Mouse (Mus musculus): ENCODE results near the gene Ccdc184. TPM values are rescaled to one million over a fixed set of nuclear protein-coding genes. Genes with fewer than 3 reads are reported as not detected.

Ccdc184 gene
- polyA plus RNA-seq, 1 experiment from 2014 or later = not detected

DNA sequence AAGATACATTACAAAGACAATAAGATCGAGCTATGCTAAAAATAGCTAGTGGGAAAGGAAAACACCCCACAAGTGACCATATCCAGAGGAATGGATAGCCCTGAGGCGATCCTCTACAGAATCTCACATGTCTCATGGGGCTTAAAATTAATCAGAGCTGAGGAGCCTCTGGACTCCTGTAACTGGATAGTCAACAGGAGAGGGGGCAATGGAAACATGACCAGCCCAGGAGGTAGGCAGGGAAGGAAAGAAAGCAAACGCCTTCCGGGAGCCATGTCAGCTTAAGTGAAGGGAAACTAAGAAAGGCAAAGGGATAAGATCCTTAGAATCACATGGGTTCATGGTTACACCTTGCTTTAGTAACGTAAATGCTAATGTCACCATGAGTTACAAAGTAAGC is 26.1 kb upstream of the Ccdc184 start:
- Histone ChIP-seq H3K4me2 (no peak overlapping the region), H3K27me3 (replicated peaks) (no peaks in the 10 kb centered on the region), H3K27ac (no peak overlapping the region), H3K9me3 (replicated peaks) (no peaks in the 10 kb centered on the region), H3K4me3 (no peak overlapping the region), H3K9ac (no peak overlapping the region), H3K36me3 (peaks cover 64% of the 10 kb centered on the region), H3K4me1 (peaks cover 11% of the 10 kb centered on the region)
- WGBS (ENCODE audit: insufficient replicate concordance) = 83% methylated on average over 5 of the region's 5 CpGs
- ATAC-seq = no peak

DNA sequence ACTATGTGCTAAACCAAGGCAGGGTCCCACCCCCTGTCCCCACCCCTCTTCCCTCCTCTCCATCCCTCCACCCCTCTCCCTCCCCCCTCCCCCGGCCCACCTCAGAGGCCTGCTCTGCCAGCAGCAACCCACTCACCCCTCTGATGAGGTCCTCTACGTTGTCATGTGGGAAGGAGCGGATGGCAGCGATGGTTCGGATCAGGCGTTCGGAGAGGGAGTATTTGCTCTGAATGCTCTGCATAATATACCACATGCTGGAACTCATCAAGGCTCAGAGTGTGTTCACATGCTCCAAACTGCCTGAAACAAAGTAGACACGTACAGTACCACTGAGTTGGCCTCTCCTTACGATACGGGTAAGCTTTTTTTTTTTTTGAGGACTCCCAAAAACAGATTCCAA is 24.4 kb upstream of the Ccdc184 start:
- Histone ChIP-seq H3K9me3 (replicated peaks) (no peaks in the 10 kb centered on the region), H3K9ac (no peak overlapping the region), H3K4me2 (no peak overlapping the region), H3K36me3 (peaks cover 48% of the 10 kb centered on the region), H3K27ac (no peak overlapping the region), H3K27me3 (replicated peaks) (no peaks in the 10 kb centered on the region), H3K4me3 (no peak overlapping the region), H3K4me1 (peaks cover 15% of the 10 kb centered on the region)
- WGBS (ENCODE audit: insufficient replicate concordance) = 88% methylated on average over 10 of the region's 10 CpGs
- ATAC-seq = no peak

DNA sequence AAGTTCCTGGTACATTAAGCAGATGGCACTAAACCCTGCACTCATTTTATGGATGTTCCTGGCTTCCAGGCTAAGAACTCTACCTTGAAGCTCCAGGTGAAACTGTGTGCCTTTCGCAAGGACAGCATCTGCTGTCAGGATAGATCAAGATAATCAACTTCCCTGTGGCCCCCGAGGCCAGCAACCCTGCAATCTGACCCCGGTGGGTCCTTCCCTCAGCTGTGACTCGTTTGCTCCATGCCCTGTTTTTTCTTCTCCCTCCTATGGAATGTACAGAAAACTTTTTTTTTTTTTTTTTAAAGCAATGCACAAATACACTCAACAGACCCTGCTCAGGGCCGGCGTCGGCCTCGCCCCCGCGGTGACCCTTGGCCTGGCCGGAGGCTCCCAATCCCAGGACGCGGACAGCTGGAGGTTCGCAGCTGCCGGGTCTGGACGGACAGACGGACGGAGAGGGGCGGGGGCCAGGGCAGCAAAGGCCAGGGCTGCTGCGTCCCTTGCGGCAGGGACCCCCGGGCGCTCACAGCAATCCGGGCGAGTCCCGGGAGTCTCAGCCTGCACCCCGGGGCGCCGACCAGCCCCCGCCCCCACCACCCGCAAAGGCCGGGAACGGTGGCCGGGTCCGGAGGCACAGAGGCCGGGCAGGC is 22.0 kb upstream of the Ccdc184 start:
- peak; percentile 69 for ATAC-seq

DNA sequence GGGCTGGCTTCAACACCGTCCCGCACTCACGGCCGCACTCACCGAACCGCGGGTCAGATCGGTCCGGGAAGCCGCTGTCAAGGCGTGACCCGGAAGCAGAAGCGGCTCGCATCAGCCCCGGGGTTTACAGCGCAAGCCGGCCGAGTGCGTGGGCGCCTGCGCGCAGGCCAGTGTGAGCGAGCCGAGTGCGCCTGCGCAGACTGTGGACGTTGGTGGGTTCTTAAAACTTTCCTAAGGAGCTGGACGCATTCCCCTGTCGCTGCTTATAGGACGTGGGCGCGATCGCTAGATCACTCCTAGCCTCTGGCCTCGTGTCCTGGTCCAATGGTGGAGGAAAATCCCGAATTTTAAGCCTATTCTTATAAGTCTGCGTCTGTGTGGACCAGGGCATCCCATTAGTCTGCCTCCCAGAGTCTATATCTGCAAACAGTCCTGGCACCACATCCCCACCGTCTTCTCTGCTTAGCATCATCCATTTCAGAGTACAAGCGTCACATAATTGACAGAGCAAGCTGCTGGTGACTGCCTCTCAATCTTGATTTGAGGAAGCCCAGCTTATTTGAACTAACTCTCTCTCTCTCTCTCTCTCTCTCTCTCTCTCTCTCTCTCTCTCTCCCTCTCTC is 21.3 kb upstream of the Ccdc184 start:
- H3K36me3 ChIP-seq = peaks cover 19% of the 10 kb centered on the region
- 2% methylated on average over 38 of the region's 38 CpGs for WGBS (ENCODE audit: insufficient replicate concordance)
- peaks cover 15% of the 10 kb centered on the region for H3K4me1 ChIP-seq
- peak overlapping the region; percentile 95 for H3K9ac ChIP-seq
- peak overlapping the region; percentile 90 for H3K4me2 ChIP-seq
- 0 out of 2 replicates have a peak, but pooled peaks cover 3% of the 10 kb centered on the region for H3K27me3 ChIP-seq (replicated peaks)
- ATAC-seq = peak; percentile 97
- peak overlapping the region; percentile 75 for H3K27ac ChIP-seq
- H3K9me3 ChIP-seq (replicated peaks) = no peaks in the 10 kb centered on the region
- peak overlapping the region; percentile 78 for H3K4me3 ChIP-seq

More for the DNA sequence above, 22.0 kb upstream of the Ccdc184 start:
- peak overlapping the region; percentile 90 for H3K4me2 ChIP-seq
- peak overlapping the region; percentile 75 for H3K27ac ChIP-seq
- H3K4me1 ChIP-seq = peaks cover 15% of the 10 kb centered on the region
- H3K9me3 ChIP-seq (replicated peaks) = no peaks in the 10 kb centered on the region
- peak overlapping the region; percentile 95 for H3K9ac ChIP-seq
- no peaks in the 10 kb centered on the region for H3K27me3 ChIP-seq (replicated peaks)
- peaks cover 25% of the 10 kb centered on the region for H3K36me3 ChIP-seq
- WGBS (ENCODE audit: insufficient replicate concordance) = under 1% methylated on average over 36 of the region's 36 CpGs
- peak overlapping the region; percentile 78 for H3K4me3 ChIP-seq

DNA sequence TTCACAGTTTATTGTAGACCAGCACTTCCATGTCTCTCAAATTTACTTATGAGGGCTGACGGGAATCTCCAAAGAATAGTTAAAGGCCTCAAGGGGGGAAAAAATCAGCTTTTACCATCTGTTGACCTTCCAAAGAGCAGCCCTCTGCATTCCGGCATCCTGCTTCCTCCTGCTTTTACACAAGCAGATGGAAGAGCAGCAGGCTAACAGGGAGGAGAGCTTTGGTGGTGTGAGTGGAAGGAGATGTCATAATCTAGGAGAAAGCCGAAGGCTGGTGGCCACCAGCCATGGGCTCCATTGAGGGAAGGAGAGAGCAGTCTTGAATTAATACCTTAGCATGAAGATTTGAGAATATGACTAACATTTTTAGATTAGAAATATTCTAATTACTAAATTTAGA is 18.6 kb upstream of the Ccdc184 start:
- H3K36me3 ChIP-seq = no peaks in the 10 kb centered on the region
- H3K9ac ChIP-seq = no peak overlapping the region
- H3K4me1 ChIP-seq = peaks cover 15% of the 10 kb centered on the region
- no peaks in the 10 kb centered on the region for H3K9me3 ChIP-seq (replicated peaks)
- H3K4me3 ChIP-seq = no peak overlapping the region
- peaks cover 13% of the 10 kb centered on the region; the same call in 1 of the 2 replicates for H3K27me3 ChIP-seq (replicated peaks)
- 65% methylated on average over 3 of the region's 3 CpGs for WGBS (ENCODE audit: insufficient replicate concordance)
- no peak overlapping the region for H3K27ac ChIP-seq
- H3K4me2 ChIP-seq = no peak overlapping the region
- ATAC-seq = no peak

DNA sequence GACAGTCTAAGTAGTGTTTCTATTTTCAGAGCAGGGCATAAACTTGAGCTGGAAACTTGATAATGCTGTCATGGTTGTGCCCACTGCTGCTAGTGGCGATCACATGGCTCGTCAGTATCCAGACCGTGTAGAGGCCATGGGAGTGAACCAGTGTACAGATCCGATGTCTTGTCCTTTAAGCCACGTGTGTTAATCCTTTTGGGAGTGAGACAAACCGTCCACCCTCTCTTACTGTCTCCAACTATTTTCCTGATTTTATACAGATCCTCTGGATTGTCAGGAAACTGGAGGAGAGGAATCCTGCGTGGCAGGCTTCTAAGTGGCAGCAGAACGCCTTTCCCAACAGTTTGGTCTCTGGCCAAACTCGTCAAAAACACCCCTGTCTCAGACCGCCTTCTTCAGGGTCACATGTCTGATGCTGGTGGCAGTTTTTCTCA is 17.8 kb upstream of the Ccdc184 start:
- Histone ChIP-seq H3K4me2 (no peak overlapping the region), H3K9me3 (replicated peaks) (no peaks in the 10 kb centered on the region), H3K9ac (no peak overlapping the region), H3K4me3 (no peak overlapping the region), H3K27me3 (replicated peaks) (peaks cover 13% of the 10 kb centered on the region; the same call in 1 of the 2 replicates), H3K4me1 (peaks cover 14% of the 10 kb centered on the region), H3K36me3 (no peaks in the 10 kb centered on the region), H3K27ac (no peak overlapping the region)
- ATAC-seq = no peak
- WGBS (ENCODE audit: insufficient replicate concordance) = 58% methylated on average over 10 of the region's 10 CpGs

DNA sequence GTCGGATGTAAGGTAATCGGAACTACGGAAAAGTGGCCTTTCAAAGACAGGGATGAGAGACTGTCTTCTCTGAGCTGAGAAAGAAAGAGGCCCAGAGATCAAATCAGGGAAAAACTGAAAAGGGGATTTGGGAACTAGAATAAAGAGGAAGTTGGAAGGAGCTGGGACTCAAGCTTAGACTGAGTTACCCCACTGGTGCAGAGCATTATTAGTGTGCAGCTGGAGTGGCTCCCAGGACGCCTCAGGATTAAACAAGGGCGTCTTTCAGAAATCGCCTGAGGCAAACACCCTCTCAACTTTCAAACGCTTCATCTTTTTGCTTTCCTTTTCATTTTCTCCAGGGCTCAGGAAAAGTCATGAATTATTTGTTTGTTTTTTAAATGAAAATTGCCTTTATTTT is 14.0 kb upstream of the Ccdc184 start:
- H3K9ac ChIP-seq = no peak overlapping the region
- H3K4me2 ChIP-seq = no peak overlapping the region
- no peak overlapping the region for H3K4me3 ChIP-seq
- H3K36me3 ChIP-seq = no peaks in the 10 kb centered on the region
- peaks cover 13% of the 10 kb centered on the region for H3K27me3 ChIP-seq (replicated peaks)
- H3K9me3 ChIP-seq (replicated peaks) = no peaks in the 10 kb centered on the region
- no peak for ATAC-seq
- WGBS (ENCODE audit: insufficient replicate concordance) = 78% methylated on average over 7 of the region's 7 CpGs
- no peaks in the 10 kb centered on the region for H3K4me1 ChIP-seq
- H3K27ac ChIP-seq = no peak overlapping the region

DNA sequence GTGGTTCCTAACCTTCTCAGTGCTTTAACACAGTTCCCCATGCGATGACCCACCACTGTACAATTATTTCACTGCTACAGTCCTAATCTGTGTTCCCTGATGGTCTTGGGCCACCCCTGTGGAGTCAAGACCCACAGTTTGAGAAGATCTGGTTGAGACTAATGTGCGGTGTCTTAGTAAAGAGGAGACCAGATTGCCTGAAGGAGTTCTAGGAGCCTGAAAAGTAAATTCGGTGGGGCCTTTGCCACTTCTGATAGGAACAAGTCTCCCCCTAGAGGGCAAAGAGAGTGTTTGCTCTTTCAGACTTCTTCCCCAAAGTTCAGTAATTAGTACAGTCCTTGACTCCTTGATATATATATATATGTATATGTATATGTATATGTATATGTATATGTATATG is 13.3 kb upstream of the Ccdc184 start:
- no peak for ATAC-seq
- WGBS (ENCODE audit: insufficient replicate concordance) = 35% methylated on average over 3 of the region's 3 CpGs
- Histone ChIP-seq H3K27ac (no peak overlapping the region), H3K36me3 (no peaks in the 10 kb centered on the region), H3K9me3 (replicated peaks) (no peaks in the 10 kb centered on the region), H3K4me2 (no peak overlapping the region), H3K9ac (no peak overlapping the region), H3K27me3 (replicated peaks) (peaks cover 13% of the 10 kb centered on the region), H3K4me3 (no peak overlapping the region), H3K4me1 (no peaks in the 10 kb centered on the region)

DNA sequence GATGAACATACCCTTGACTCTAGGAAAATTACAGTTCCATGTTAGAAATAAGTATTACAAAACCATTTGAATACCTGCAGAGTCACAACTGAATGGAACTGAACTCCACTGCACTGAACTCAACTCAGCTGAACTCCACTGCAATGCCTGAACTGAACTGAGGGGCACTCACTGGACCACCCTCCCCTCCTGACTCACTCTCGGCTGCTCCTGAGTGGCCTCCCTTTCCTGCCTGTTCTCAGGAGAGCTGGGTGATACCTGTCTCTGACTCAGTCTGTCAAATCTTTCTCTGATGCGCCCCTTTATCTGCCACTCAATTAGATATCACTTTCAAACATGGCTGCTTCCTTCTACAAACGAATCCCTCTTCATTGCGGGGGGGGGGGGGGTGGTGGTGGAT is 12.8 kb upstream of the Ccdc184 start:
- H3K4me3 ChIP-seq = no peak overlapping the region
- 52% methylated on average over 4 of the region's 4 CpGs for WGBS (ENCODE audit: insufficient replicate concordance)
- no peak overlapping the region for H3K4me2 ChIP-seq
- no peaks in the 10 kb centered on the region for H3K36me3 ChIP-seq
- H3K27ac ChIP-seq = no peak overlapping the region
- H3K4me1 ChIP-seq = no peaks in the 10 kb centered on the region
- no peaks in the 10 kb centered on the region for H3K9me3 ChIP-seq (replicated peaks)
- peaks cover 13% of the 10 kb centered on the region for H3K27me3 ChIP-seq (replicated peaks)
- H3K9ac ChIP-seq = no peak overlapping the region
- no peak for ATAC-seq

DNA sequence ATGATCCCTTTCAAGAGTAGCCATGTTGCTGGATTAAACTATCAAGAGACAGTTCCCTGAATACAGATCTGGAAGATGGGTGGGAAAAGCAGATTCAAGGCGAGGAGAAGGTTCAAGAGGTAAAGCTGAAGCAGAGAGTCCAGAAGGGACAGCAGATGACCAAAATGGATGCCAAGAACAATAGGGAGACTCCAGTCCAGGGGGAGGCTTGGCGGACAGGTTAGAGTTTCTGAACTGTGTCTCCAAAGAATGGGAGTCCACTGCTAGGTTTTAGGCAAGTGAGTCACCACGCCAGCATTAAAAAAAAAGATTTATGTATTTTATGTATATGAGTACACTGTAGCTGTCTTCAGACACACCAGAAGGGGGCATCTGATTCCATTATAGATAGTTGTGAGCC is 12.3 kb upstream of the Ccdc184 start:
- Histone ChIP-seq H3K27me3 (replicated peaks) (peaks cover 13% of the 10 kb centered on the region), H3K27ac (no peak overlapping the region), H3K4me2 (no peak overlapping the region), H3K9ac (no peak overlapping the region), H3K4me3 (no peak overlapping the region), H3K4me1 (no peaks in the 10 kb centered on the region), H3K36me3 (no peaks in the 10 kb centered on the region), H3K9me3 (replicated peaks) (no peaks in the 10 kb centered on the region)
- WGBS (ENCODE audit: insufficient replicate concordance) = 60% methylated on average over 3 of the region's 3 CpGs
- ATAC-seq = no peak

DNA sequence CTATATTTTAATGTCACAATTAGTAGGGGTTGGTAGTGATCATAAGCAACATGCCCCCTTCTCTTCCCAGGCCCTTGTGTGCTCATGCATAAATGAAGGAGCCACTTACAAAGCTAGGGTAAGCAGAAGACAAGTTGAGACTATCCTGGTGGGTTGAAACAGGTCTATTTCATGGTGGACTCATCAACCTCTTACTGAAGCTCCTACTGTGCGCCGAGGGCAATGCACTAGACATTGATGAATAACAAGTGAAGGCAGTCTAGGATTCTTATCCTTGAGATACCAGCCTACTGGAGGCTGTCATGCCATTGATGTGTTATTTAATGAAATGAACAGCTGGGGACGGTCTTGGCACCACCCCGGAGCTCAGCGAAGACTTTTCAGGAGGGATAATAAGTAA is 11.7 kb upstream of the Ccdc184 start:
- peaks cover 13% of the 10 kb centered on the region for H3K27me3 ChIP-seq (replicated peaks)
- no peak for ATAC-seq

DNA sequence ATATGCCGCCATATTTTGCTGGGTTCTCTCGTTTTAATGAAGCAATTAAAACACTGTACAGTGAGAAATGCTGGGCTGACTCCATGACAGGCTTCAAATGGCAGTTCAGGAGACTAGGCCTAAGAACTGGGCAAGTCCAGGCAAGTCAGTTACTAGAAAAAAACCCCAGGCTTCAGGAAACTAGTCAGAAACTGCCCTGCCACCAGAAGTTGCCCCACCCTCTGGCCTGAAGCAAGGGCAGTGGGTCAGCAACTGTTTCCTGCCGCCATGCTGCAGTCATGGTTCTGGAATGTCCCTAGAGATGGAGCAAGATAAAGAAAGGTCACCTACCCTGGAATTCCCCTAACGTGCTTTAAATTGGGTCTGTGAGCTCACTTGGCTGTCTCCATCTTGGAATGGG is 11.0 kb upstream of the Ccdc184 start:
- Histone ChIP-seq H3K36me3 (no peaks in the 10 kb centered on the region), H3K4me3 (no peak overlapping the region), H3K9ac (no peak overlapping the region), H3K27me3 (replicated peaks) (peaks cover 12% of the 10 kb centered on the region), H3K4me1 (peaks cover 4% of the 10 kb centered on the region; the same call in 1 of the 2 replicates), H3K27ac (no peak overlapping the region), H3K4me2 (no peak overlapping the region), H3K9me3 (replicated peaks) (no peaks in the 10 kb centered on the region)
- WGBS (ENCODE audit: insufficient replicate concordance) = 69% methylated on average over 4 of the region's 4 CpGs
- no peak for ATAC-seq

More for the DNA sequence above, 11.7 kb upstream of the Ccdc184 start:
- no peaks in the 10 kb centered on the region for H3K4me1 ChIP-seq
- no peak overlapping the region for H3K27ac ChIP-seq
- H3K9ac ChIP-seq = no peak overlapping the region
- no peaks in the 10 kb centered on the region for H3K36me3 ChIP-seq
- H3K9me3 ChIP-seq (replicated peaks) = no peaks in the 10 kb centered on the region
- H3K4me2 ChIP-seq = no peak overlapping the region
- no peak overlapping the region for H3K4me3 ChIP-seq
- 83% methylated on average over 5 of the region's 5 CpGs for WGBS (ENCODE audit: insufficient replicate concordance)

Measured in liver, embryonic 12.5 days (tissue).